Mouse (Mus musculus) myocyte (in vitro differentiated cells): ENCODE data around the gene Ppm1n.

Experiments used
- MAX ChIP-seq: IDR thresholded peaks from one replicate; pipeline ENCODE4 v1.6.1; 2011; ENCODE audit warnings: low read depth, mild to moderate bottlenecking, control low read depth
- POLR2A ChIP-seq: IDR thresholded peaks from one replicate; pipeline ENCODE4 v1.6.1; 2011; ENCODE audit warnings: low read depth, mild to moderate bottlenecking, control low read depth, moderate library complexity; ENCODE audit not compliant: insufficient read length
- POLR2AphosphoS2 ChIP-seq: IDR thresholded peaks from one replicate; pipeline ENCODE4 v1.6.1; 2011; ENCODE audit warnings: low read depth, control low read depth; ENCODE audit not compliant: insufficient read length
- USF1 ChIP-seq: IDR thresholded peaks from one replicate; pipeline ENCODE4 v1.6.1; 2011; ENCODE audit warnings: low read depth, mild to moderate bottlenecking, control low read depth, moderate library complexity

DNA sequence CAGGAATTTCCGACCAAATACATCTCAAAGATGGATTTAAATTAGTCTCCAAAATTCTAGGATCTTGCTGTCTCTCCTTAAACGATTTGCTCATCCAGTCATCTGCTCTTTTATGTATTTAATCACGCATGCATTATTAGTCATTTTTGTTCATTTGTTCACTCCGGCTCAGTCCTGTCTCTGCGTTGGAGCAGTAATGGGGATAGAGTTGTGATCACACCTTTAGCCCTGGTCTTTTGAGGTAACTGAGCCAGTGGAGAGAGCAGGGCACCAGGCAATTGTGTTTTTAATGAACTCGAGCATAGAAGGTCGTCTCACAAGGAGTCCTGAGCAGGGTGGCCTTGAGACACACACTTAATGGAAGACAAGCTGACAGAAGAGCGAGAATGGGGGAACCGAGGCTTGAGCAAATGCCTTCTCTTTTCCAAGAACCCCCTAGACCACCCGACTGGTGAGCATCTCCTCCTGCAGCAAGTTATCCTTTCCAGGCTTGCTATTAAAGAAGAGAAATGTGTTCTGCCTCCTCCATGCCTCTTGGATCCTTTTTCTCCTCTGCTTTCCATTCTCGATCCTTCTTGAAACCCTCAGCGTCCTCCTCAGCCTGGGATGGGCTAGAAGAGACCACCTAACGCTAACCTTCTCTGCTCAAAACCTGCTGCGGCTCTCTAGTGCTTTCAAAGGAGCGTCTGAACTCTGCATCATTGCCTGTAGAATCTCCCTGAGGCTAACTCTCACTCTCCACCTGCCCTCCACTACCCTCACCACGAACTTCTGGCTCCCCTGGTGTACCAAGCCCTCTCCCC lies 21.8 kb upstream of the Ppm1n start:
- TF ChIP-seq POLR2A (no peak), MAX (no peak), POLR2AphosphoS2 (no peak), USF1 (no peak)
